Mouse (Mus musculus) layer of hippocampus, postnatal 36 days (tissue): ENCODE measurements at regions not wholly inside any gene's neighbourhood (a gene's known extent, or its start where the extent isn't known, plus 50 kb on each side); places are given as distances from the start of the nearest gene placed in this dataset.

Source experiments
- DNase-seq, 2 experiments: peaks; one replicate each; pipeline ENCODE4 v3.0.0; 2022

- no peak for DNase-seq
Measured at GRCm38 (mm10) chr14:67181586-67181985, 1172.6 kb upstream of the Gulo start.

- no peak for DNase-seq
Measured at GRCm38 (mm10) chr14:67179549-67179948, 1170.5 kb upstream of the Gulo start.

DNA sequence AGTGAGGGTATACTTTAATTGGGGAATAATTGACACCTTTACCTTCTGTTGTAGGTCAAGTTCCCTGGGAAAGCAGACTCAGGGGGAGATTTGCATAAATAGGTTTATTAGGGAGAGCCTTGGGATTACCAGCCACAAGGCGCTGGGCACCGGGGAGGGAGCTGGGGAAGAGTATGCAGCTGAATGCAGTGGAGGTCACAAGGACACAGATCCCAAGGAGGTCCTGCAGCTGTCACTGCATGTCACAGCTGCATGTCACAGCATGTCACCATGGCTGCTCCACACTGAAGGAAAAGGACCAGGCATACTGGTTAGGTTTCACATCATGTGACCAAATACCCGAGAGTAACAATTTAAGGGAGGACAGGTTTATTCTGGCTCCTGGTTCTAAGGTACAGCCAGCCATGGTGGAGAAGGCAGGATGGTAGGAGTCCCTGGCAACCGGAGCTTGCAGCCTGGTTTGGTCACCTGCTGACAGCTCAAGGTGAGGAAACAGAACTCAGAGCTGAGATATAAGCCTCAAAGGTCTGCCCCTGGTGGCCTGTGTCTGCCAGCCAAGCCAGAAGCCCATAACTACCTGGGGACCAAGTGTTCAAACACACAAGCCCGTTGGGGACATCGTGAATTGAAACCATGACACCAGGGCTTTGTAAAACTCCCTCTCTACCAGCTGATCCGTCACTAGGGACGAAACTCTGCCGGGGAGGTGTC is 1169.5 kb upstream of the Gulo start:
- DNase-seq, result no peak

DNA sequence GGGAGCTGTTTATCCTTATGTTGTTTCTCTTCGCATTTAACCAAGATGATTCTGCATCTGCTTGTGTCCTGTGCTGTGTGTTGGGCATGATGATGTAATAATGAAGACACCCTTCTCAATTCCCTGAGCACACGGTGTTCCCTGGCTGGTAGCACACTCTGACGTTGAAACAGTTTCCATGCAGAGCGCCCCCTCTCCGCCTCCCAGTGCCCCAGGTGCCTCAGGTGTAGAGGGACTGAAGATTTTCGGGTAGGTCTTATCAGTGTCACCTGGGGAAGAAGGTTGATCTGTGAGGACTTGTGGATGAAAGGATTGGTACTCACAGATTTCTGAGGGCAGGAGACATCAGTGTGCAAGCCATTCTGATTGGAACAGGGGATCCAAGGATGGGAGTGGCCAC is 1167.7 kb upstream of the Gulo start:
- no peak for DNase-seq

DNA sequence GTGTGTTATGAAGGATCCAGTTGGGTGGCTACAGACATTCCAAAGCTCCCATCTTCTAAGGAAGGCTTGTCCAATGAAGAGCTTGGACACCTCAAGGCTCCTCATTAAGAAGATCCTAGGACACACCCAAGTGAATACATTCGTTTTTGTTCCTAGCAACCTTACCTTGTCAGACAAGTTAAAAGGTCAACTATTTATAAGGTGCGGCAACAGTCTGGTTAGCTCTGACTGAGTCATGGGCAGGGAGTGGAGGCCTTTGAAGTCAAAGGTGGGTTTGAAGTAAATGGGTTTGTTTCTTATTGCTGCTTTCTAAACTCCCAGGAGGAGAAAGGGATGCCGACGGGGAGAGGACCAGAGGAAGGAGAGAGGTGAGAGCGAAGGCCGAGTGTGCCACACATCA is 1167.1 kb upstream of the Gulo start:
- DNase-seq, result no peak

DNA sequence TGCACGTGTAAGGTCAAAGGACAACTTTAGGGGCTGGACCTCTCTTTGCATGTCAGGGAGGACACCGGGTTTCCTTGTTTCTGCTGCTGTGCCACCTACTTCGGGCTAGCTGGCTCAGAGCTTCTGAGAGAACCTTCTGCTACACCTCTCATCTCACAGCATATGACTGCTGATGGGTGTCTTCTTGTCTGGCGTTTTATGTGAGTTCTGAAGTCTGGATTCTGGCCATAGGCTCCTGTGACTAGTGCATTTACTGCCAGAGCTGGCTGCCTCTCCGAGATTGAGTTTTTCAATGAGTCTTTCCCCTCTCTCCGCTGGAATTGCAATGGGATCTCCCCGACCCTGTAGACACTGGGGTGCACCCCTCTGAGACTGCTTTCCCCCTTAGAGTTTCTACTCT is 1165.9 kb upstream of the Gulo start:
- no peak for DNase-seq

GRCm38 (mm10) chr14:67170801-67171200 is 1161.8 kb upstream of the Gulo start:
- no peak for DNase-seq

- no peak for DNase-seq
Measured at GRCm38 (mm10) chr14:67170248-67170647, 1161.2 kb upstream of the Gulo start.

DNA sequence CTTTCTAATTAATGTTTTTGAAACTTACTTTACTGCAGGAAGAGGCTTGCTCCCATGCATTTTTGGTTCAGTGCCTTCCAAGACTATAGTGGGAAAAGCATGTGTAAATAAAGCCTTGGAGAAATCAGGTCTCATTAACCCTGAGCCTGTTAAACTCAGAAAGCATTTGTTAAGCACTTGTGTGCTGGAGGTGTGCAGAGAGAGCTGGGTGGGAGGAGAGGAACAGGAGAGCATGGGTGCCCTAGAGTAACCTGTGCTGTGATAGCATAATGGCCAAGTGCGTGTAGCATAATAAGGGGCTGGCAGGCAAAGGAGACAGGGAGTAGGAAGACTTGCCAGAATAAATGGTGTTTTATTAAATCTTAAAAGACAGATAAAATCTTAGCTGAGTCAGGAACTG is 1160.2 kb upstream of the Gulo start:
- DNase-seq, result no peak

DNA sequence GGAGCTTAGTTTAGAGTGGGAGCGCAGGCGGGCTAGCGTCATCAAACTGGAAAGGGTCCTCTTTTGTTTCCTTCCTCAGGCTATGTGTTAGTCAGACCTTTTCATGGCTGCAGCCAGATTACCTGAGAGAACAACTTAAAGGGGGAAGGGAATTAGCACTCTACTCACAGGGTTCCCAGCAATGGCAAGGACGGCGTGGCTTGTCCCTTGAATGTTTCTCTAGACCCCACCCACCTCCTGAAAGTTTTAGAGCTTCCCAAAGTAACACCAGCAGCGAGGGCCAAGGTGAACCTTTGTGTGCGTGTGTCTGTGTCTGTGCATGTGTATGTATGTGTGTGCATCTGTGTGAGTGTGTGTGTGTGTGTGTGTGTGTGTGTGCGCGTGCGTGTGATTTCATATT is 1151.0 kb upstream of the Gulo start:
- no peak for DNase-seq

- DNase-seq, result no peak
Measured at GRCm38 (mm10) chr14:67158867-67159266, 1149.9 kb upstream of the Gulo start.

DNA sequence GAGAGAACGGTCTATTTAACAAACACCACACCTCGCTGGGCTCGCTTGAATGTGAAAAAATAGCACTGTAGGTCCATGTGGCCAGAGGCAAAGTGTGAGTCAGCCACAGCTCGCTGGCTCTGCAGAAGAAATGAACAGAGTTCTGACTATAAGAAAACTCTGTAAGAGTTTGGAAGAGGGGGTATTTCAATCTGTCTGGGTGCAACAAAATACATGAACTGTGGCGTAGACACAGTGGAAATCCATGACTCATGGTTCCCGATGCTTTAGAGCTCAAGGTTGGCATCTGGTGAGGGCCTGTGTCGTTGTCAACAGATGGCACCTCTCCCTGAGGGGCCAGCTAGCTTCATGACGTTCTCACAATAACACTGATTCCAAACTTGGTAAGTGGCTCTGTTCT is 1147.4 kb upstream of the Gulo start:
- no peak for DNase-seq

DNA sequence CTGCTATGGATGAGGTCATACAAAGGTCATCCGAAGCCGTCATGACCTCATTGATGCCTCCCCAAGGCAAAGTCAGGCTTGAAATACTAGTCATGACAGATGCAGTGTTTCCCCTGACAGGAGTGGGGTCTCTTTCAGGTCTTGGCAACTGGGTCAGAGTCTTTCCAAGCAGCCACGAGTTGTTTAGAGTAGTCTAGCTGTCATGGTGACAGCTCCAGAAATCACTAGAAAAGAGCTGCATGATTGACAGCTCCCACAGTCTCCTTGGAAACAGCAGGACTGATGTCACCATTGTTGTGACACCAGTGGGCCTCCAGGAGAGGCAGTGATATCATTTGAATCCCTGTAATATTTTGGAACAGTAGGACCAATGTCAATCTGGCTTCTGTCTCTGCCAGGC is 1144.6 kb upstream of the Gulo start:
- DNase-seq, result no peak

- no peak for DNase-seq
Measured at GRCm38 (mm10) chr14:67149961-67150471, 1141.0 kb upstream of the Gulo start.

DNA sequence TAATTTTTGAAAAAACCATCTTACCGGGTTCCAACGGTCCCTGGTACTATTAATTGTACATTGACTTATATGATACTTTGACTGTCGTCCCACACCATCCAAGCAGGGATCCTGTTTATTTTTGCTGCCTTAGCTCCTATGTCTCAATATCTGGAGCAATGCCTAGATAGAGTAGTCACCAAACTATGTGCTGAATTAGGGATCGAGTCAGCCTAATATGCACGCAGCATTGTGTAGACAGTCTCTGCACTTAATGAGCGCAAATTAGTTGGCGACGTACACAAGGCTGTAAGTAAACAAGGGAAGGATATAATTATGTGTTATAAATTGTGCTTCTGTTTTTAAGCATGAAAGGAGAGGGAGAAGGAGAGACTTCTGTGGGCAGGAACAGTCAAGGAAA is 1140.1 kb upstream of the Gulo start:
- DNase-seq, result no peak

DNA sequence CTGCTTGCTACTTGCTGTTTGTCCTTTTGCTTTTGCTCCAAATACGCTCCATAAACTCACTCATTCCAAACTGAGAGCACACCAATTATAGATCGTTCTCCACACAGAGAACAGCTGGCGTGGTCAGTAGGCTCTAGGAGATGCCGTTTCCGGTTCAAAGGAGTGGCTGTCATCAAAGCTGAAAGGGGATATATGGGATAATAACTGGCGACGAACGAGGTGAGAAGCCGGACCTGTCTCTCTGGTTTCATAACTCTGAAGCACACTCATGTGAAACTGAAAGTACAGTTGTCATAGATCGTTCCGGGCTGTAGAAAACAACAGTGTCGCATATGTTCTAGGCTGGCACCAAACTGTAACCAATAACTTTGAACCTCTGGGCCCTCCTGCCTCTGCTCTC is 1137.6 kb upstream of the Gulo start:
- DNase-seq, result no peak

DNA sequence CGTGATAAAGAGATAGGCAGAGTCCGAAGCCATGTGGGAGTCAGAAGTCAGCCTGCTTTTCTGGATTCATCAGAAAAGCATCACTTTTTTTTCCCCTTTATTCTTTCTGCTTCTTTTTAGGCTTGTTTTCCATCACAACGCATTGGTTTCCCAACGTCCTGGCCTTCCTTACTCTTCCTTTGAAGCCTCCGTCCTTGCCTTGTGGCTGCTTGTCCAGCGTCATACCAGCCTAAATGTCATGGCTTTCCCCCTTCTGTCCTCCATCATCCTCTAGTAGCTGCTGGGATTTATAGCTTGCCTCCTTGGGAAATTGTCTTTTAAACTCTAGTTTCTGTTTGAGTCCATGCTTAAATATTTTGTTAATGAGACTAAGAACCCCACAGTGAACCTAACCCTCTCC is 1136.0 kb upstream of the Gulo start:
- no peak for DNase-seq

DNA sequence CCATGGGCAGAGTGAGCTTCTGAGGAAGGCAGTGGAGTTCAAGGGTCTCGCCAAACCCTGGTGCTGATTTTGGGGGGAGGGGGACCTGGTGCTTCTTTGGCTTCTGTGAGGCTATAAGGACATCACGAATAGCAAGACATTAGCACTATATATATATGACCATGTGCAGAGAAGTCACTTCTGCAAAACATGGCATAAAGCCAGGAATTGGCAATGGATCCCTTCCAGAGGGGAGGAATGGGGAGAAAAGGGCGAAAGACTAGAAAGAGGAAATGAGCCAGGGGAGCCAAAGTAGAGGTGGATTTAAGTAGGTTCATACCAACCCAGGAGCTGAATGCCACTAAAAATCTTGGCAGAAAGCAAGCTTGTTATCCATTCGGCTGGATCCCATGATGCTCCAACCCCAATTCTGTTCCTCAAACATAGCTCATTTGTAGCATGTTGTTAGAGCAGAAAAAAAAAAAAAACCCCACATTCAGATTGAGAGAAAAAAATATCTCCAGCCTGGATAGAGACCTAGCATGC is 1135.5 kb upstream of the Gulo start:
- no peak for DNase-seq

DNA sequence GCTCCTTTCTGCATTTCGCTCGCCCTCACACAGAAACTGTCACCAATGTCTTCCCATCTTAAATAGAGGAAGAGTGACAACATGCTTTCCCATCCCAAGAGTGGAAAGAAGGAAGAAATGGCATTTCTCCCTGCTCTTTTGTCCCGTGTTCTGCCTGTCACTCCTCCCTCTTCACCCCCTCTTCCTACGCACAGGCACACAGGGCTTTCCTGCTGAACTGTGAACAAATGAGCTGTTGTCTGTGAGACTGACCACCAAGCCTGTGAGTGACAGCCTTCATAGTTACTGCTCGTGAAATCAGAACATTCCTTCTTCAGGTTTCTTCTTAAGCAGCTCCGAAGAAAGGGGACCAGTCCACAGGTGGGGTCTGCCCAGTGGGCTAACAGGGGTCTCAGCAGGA is 1134.8 kb upstream of the Gulo start:
- DNase-seq, result no peak

GRCm38 (mm10) chr14:67142556-67143250 is 1133.7 kb upstream of the Gulo start:
- no peak for DNase-seq

- peak; percentile 57 to 63 for DNase-seq
Measured at GRCm38 (mm10) chr14:67141581-67142441, 1132.8 kb upstream of the Gulo start.

DNA sequence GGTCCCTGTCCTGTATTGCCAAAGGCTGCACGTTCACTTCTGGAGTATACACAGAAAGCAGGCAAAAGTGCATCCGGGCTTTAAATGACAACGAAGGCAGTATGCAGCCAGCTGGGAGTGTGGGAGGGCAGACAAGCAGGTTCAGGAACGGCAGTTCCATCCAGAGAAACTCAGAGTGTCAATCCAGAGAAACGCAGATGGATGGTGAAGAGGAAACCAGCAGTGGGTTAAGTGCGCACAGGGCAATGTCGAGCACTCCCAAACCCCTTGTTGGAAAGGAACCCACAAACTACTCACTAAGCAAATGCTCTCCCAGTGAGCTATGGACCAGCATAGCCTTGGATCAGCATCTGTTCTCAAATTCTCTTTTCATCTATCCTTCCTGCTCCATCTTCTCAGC is 1132.1 kb upstream of the Gulo start:
- peak; percentile 64 to 66 for DNase-seq

- no peak for DNase-seq
Measured at GRCm38 (mm10) chr14:67139674-67140073, 1130.7 kb upstream of the Gulo start.
